Mouse (Mus musculus) cerebellum, adult 8-10 months (tissue): Measurements from ENCODE around the gene Drg2.

Experiments
- DNase-seq: peaks from one replicate; pipeline ENCODE4 v3.0.0; 2022

Drg2 gene

DNA sequence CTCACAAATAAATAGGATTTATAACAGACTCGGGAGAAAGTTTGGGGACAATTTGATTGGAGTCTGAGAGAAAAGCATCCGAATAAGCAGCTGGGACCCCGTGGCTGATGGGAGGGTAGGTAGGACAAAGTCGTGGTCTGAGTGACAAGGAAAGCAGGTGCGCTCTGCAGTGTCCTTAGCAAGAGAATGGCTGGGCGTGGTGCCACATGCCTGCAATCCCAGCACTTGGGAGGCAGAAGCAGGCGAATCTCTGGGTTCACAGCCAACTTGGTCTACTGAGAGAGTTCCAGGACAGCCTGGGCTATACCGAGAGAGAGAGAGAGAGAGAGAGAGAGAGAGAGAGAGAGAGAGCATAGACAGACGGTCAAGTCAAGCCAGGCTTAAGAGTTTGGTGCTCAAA is 16.4 kb downstream of the Drg2 start:
- DNase-seq, result no peak

DNA sequence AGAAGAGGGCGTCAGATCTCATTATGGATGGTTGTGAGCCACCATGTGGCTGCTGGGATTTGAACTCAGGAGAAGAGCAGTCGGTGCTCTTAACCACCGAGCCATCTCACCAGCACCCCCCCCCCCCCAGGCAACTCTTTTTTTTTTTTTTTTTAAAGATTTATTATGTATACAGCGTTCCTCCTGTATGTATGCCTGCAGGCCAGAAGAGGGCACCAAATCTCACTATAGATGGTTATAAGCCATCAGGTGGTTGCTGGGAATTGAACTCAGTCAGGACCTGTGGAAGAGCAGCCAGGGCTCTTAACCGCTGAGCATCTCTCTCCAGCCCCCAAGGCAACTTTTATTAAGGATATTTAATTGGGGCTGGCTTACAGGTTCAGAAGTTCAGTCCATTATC is 20.1 kb downstream of the Drg2 start:
- DNase-seq, result no peak

DNA sequence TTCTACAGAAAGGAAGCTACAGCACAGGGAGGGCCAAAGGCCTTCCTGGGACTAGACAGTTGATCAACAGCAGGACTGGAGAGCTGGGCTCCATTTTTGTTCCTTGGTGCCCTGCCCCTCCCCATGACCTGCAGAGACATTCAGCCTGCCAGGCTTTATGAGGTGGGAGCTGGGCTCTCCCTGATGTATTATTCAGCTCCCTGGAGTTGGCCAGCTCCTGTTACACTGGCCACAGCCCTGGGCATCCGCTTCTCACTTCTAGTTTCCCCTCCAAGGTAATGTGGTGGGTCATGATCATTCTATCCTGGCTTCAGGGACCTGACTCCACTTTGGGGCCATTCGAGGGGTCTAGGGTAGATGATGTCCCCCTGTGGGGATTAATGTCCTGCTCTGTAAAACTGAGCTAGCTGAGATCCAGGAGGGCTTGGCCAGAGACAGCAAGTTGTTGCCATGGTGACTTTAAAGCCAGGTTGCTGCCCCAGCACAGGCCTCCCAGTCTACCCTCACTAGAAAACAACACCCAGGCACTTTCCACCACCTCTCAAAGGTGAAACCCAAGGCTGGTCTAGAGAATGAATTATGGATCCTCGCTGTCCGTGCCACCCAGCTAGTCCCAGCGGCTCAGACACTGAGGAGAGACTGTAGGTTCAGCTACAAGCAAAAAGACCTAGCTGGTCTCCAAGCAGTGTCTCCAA is 21.4 kb downstream of the Drg2 start:
- DNase-seq, result no peak

DNA sequence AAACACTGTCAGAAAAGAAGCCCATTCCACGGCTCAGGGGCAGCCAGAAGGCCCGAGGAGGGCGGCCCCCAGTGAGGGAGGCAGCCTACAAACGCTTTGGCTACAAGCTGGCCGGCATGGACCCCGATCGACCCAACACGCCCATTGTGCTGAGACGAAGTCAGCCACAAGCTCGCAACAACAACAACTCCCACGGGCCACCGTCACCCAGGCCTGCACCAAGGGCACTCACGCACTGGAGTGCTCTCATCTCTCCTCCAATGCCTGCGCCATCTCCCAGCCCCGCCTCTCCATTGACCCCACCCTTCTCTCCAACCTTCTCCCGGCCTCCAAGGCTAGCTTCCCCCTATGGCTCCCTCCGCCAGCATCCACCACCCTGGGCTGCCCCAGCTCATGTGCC is 23.7 kb downstream of the Drg2 start:
- no peak for DNase-seq

DNA sequence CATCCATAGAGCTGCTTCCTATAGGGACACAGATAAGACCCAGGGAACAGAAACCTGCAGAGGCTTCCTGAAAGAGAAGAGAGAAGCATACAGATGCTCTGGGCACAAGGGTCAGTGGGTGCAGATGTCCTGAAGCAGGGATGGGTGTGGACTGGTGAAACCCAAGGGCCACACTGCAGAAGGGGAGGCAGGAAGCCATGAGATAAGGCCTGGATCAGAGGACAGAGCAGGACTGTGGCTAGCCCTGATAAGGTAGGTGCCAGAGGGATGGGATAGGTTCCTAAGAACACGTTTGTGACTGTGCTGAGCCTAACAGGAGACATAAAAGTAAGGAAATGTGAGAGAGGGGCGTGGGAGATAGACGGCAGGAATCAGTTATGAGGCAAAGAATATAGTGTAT is 31.9 kb downstream of the Drg2 start:
- DNase-seq, result no peak

DNA sequence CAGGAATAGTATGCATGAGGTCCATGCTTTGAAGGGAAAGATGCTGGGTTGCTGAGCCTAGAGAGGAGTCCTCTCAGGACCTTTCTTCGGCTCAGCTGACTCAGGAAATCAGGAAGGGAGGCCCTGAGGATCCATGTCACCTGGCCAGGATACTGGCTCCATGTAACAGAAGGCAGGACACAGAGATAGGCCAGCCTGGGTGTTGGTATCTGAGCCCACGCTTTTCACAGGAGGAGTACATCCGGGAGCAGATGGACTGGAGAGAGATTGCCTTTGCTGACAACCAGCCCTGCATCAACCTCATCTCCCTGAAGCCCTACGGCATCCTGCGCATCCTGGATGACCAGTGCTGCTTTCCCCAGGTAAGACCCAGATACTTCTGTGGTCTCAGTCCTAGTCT is 38.3 kb downstream of the Drg2 start:
- DNase-seq, result no peak

DNA sequence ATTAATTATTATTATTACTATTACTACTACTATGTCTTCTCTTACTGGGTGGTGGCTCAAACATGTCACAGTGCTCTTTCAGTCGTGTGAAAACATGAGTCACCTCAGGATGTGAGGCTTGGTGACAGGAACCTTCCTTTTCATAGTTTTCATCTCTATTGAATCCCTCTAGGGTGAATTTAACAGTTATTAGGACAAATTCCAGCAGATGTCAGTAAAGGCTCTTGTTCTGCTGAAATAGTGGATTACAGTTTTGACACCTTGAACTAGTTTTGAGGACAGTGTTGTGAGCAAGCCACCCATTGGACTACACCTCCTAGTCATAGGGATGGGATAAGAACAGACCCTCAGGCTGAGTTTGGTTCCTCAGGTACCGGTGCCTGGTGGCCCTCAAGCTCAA is 41.3 kb downstream of the Drg2 start:
- no peak for DNase-seq

DNA sequence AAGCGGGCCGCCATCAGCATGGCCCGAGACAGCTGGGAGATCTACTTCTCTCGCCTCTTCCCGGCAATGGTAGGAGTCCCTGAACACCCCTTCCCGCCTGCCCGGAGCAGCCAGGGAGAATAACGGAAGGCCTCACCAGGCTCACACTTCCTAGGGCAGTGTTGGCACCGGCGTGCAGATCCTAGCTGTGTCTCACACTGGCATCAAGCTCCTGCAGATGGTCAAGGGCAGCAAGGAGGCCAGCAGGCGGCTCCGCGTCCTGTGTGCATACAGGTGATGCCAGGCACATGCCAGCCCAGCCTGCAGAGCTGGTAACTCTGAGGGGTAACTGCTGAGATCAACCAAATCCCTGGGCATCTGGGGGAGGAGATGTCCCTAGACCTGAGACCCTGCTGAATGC is 52.9 kb downstream of the Drg2 start:
- peak; percentile 41 for DNase-seq

DNA sequence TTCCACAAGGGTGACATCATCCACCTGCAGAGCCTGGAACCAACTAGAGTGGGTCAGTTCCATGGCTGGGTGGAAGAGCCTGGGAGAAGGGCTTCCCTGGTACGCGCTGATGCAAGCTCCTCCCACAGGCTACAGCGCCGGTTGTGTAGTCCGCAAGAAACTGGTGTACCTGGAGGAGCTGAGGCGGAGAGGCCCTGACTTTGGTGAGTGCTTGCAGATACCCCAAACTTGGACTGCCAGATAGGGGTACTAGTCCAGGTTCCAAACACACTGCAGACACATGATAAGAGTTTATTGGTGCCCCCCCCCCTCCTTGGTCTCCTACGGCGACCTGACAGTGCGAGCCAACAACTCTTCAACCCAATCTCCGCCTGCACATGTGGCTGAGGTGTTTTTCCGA is 54.6 kb downstream of the Drg2 start:
- no peak for DNase-seq

DNA sequence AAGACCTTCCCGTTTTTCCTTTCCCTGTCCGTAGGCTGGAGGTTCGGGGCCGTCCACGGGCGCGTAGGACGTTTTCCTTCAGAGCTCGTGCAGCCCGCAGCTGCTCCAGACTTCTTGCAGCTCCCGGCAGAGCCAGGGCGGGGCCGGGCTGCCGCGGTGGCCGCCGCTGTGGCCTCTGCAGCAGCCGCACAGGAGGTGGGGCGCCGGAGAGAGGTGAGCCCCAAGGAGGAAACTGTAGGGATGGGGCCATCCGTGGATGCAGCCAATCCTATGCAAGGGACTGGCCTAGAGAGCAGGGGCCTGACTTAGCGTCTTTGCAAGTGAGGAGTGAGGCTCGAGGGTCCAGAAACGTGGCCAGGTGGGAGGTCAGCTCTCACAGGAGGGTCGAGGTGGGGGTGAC is 55.1 kb downstream of the Drg2 start:
- no peak for DNase-seq

DNA sequence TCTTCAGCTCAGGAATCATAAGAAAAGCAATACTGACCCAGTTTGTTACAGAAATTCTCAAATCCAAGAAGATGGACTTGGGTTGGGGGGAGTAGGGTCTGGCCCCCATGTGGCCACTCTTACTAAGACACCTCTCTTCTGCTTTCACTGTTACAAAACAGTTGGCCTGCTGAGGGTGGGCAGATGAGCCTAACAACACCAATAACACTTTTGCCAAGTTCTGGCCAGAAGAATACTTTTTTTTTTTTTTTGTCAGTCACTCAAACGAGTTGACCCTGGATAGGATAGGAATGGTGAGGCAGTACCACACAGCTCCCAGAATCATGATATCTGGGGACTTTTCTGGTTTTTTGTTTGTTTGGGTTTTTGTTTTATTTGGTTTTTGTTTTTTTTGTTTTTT is 57.5 kb downstream of the Drg2 start:
- no peak for DNase-seq

DNA sequence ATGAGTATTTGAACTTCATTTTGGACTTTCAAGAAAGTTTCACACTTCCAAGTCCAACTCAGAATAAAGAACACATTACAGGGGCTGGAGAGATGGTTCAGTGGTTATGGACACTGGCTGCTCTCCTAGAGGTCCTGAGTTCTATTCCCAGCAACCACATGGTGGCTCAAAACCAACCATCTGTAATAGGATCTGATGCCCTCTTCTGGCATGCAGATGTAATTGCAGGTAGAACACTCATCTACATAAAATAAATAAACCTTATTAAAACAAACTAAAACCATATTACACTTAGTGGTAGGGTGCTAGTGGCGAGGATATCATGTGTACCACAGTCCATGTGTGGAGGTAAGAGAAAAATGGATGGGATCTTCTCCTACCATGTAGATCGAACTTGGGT is 58.1 kb downstream of the Drg2 start:
- no peak for DNase-seq

DNA sequence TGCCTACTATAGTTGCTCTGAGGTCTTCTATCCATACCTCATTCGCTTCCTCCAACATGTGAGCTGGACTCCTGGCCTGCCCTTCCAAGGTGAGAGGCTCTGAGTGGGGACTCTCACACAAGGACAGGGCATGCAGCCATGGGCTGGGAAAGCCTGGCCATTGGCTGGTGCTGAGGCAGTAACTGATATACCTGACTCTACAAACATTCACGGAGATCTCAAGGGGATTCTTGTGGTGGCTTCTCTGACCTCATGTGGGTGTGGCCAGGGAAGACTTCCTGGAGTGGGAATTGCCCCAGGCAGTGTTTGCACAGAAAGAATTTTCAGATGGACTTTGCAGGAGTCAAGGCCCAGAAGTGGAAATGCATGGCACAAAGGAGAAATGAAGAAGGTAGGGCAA is 60.5 kb downstream of the Drg2 start:
- no peak for DNase-seq

DNA sequence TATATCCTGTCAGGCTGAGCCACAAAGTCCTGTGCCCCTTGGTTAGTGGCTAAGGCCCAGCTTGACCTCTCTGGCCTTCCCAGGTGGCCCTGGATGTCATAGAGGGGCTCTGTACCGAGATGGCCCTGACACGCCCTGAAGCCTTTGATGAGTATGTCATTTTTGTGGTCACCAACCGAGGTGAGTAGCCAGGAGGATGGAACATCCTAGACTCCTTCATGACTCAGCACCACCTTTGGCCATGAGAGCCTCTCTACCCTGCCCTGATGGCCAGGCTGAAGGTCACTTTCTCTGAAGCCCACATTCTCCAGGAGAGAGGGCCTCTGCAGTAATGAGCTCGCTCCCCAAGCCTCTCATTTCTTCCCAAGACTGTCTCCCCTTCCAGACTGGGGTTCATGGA is 63.9 kb downstream of the Drg2 start:
- no peak for DNase-seq
